Comparison of ENCODE assay signal across 13 mouse cellular contexts in genomic region chr2:4629470-4629869, GRCm38 (mm10).
"Had no signal": no experiment of that assay in that cellular context is flagged by ENCODE, and none has a peak within 500 bp of the region (broad histone marks: within the 10 kb centered on the region; RNA-seq: fewer than 3 reads in every experiment).

No protein-coding gene starts in this region.

- DNase-seq: kidney, adult 2 months; kidney, postnatal 14 days; liver, embryonic 13.5 days; lung, adult 2 months; lung, postnatal 10 days; right cerebral cortex, adult 18-20 months; right cerebral cortex, postnatal 25 days; thymus, postnatal 36 days had no signal

- H3K9me3 ChIP-seq: kidney, embryonic 15.5 days; limb, embryonic 10.5 days; liver, embryonic 13.5 days; midbrain, embryonic 13.5 days had no signal

- H3K27ac ChIP-seq: kidney, embryonic 15.5 days; left cerebral cortex, adult 2 months; limb, embryonic 10.5 days; liver, embryonic 13.5 days; macrophage; midbrain, embryonic 13.5 days had no signal

- H3K9ac ChIP-seq: kidney, embryonic 15.5 days; liver, embryonic 13.5 days; midbrain, embryonic 13.5 days had no signal

- H3K4me3 ChIP-seq: kidney, embryonic 15.5 days; left cerebral cortex, adult 2 months; limb, embryonic 10.5 days; liver, embryonic 13.5 days; midbrain, embryonic 13.5 days had no signal

- H3K4me2 ChIP-seq: kidney, embryonic 15.5 days; liver, embryonic 13.5 days; midbrain, embryonic 13.5 days had no signal

- ATAC-seq: midbrain, embryonic 13.5 days had no signal

- H3K4me1 ChIP-seq: kidney, embryonic 15.5 days; limb, embryonic 10.5 days; liver, embryonic 13.5 days; midbrain, embryonic 13.5 days had no signal

- H3K27me3 ChIP-seq: kidney, embryonic 15.5 days; liver, embryonic 13.5 days; midbrain, embryonic 13.5 days had no signal
